Mouse (Mus musculus) neural tube, embryonic 10.5 days (tissue): ENCODE measurements around the gene Mapk1ip1l.
"Not testable (repeated sequence)": the region's sequence is repeated elsewhere in the genome, so short reads cannot be mapped to it uniquely, and the experiment has no call there.

Source experiments
- DNase-seq: peaks from one replicate; pipeline ENCODE4 v3.0.0-alpha.2; 2017; ENCODE audit warnings: low spot score; ENCODE audit errors: extremely low spot score

The Mapk1ip1l gene

DNA sequence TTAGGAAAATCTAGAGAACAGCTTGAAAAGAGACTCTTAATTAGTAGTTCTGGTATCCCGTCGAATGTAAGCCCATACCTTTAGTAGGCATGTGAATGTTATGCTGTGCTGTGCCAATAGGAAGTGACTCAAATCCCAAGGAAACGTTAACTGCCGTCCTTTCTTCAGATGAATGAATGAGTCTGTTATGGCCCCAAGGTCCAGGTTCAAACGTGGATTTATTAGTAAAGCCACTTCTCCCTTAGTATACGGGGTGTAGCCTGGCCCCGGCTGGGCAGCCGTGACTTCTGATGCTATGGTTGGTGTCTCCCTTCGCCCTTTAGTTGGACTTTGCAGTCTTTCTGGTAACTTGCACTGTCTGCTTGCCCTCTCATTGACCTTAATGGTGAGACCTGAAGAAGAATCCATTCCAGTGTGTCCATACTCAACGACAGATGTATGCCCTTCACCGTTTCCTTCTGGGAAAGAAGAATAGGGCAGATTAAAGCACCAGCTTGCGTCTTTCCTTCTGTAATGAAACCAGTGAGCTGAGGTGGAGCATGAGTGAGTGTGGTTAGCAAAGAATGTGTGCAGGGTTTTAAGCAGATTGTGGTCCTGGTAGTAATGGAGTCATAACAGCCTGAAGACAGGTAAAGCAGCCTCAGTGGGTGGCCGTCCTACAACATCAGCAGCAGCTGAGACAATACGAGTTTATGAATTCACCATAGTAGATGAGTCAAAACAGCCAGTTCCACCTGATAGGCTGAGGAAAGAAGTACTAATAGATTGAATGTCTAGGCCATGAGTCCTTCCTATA is 5.0 kb downstream of the Mapk1ip1l start:
- no peak for DNase-seq

DNA sequence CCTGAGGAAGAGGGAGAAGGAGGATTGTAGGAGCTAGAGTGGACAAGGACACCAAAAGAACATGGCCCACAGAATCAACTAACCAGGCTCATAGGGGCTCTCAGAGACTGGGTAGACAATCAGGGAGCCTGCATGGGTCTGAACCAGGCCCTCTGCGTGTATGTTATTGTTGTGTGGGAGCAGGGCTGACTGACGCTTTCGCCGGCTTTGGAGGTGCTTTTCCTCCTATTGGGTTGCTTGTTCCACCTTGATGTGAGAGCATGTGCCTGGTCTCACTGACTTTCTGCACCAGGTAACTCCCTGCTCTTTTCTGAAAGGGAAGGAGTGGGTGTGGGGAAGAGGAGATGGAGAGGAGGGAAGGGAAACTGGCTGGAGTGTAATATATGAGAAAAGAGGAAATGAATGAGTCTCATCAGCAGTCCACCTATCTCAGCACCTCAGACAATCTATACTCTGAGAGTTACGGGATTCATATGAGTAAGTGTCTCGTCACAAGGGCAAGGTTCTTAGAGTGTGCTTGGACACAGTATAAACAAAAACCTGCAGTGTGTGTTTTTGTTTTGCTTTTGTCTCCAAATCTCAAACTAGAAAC is 6.8 kb downstream of the Mapk1ip1l start:
- DNase-seq, result no peak

DNA sequence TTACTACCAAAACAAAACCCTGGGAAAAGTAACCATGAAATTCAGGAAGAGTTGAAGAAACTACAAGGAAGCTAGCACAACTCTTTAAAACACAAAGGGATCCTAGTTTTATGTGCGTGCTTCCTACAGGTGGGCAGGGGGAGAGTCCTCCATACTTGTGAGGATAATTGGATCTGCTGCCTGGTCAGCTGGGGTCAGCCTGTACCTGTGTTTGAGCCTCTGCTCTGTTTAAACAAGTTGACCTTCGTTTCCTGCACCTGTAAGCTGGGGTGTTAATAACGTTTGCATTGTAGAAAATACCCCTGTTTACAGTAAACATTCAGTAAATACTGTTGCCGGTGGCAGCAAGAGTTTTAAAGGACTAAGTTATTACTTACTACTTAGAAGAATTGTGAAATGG is 7.9 kb downstream of the Mapk1ip1l start:
- no peak for DNase-seq

DNA sequence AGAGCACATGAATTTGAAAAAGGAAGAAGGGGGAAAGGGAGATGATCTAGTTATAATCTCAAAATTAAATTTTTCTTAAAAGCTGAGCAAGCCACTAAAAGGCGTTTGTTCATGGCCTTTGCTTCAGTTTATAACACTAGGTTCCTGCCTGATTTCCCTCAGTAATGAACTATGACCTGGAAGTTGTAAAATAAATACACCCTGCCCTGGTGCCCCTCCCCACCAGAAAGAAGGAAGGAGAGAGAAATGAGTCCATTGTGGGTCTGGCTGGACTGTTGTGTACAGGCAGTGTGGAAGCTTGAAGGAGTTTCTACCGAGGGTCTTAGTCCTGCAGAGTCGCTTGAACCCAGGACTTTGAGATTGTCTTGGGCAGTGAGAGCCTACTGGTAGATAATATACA is 9.6 kb downstream of the Mapk1ip1l start:
- no peak for DNase-seq

DNA sequence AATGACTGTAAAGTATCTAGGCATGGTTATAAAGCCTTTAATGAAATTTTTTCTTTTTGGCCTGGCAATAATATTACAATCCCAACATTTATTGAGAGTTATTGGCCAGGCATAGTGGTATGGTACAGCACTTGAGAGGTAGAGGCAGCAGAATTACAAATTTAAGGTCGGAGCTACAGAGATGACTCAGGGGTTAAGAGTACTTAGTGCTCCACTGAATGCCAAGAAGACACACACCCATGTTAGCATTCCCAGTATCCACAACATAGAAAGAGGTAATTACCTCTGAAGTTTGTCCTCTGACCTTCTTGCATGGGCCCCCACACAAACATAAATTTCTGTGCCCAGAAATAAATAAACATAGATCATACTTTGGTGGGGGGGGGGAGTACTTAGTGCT is 11.0 kb downstream of the Mapk1ip1l start:
- no peak for DNase-seq

DNA sequence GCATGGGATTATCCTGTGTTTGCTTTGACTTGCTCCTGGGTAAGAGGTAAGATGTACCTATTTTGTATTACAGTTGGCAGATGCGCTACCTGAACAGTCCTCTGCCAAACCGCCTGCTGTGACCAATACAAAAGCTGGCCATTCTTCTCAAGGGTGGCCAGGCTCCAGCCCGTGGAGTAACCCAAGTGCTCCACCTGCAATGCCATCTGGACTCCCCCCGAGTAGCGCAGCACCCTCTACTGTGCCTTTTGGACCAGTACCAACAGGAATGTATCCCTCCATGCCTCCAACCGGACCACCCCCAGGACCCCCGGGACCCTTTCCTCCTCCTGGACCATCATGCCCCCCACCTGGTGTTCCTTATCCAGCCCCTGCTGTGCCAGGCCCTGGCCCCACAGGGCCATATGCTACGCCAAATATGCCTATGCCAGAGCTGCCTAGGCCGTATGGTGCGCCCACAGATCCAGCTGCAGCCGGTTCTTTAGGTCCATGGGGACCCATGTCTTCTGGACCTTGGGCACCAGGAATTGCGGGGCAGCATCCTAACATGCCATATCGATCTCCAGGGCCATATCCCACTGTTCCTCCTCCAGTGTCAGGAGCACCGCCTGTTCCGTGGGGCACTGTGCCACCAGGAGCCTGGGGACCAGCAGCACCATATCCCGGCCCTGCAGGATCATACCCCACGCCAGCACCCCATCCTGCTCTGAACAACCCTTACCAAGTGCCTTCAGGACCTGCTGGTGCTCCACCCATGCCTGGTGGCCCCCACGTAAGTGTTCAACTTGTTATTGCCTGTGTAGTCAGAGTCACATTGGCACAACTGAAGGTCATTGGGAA is 12.5 kb downstream of the Mapk1ip1l start:
- DNase-seq, result no peak

DNA sequence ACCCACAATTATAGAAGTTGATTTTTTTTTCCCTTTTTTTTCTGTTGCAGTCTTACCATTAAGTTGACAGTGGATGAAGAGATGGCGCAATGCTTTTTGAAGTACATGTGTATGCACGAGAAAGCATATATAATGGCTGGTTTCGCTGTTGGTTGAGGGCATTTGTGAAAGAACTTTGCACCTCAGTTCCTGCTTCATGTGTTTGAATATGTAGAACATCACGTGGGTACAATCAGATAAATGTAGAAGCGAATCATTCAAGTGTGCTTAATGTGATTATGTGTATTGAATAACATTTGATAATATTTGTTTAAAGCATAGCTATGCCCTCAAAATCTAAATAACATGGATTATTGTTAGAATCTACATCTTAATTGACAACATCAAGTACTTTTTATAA is 21.3 kb downstream of the Mapk1ip1l start:
- no peak for DNase-seq

DNA sequence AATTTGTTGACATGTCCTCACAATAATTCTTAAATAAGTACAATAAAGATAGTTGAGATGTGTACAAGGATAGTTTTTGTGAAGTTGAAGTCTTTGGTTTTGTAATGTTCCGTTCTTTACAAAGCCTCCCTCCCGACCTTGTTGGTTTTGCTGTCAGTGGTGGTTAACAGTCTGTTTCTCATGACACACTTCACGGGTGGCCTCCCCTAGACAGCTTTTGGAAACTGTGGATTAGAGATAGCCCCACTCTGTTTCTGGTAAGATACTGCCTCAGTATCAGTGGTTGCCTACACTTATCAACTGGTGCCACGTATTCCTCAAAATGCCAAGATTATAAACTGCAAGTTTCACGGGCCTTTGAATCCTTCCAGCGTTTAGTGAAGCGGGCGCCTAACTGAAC is 23.5 kb downstream of the Mapk1ip1l start:
- not testable (repeated sequence) for DNase-seq

DNA sequence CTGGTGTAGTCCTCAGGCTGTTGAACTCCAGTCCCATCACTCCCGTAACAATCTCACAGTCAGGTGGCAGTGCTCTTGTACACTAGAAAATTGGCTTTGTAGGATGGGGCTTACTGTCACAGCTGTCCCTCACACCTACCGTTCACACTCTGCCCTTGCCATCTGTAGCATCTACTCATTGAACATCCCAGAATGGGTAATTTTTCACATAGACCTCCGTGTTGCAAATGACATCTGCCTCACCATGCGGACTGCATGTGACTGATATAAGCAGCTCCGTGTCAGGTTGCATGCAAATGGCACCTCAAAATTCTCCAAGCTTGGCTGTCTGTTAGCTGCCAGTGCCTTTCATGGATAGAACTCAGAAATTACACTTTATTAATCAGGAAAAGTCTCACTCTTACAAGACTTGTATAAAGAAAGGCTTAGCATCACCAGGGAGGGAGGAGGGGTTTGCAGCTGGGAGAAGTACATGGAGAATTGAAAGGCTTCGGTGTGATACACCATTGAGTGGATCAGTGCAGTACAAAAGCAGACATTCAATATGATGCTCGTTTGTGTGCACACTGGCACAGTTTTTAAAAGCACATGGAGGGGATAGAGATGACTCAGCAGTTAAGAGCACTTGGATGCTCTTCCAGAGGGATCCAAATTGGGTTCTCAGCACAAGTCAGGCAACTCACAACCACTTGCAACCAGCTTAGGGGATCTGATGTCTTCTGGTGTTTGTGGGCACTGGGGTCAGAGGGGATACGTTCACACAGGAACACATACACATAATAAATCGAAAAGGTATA is 28.1 kb downstream of the Mapk1ip1l start:
- DNase-seq, result no peak

DNA sequence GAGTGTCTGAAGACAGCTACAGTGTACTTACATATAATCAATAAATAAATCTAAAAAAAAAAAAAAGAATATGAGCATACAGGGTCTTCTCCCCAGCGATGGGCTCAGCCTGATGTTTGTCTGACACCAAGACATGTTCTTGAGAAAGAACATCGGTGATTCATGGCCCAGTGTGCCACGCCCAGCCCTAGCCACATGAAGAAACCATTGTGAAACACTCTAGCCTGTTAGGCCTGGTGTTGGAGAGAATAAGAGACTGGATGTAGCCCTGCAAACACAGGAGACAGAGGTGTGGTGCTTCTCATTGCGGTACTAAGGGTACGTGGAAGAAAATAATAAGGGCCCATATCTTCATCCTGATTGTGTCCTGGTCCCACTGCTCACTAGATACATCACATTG is 29.3 kb downstream of the Mapk1ip1l start:
- DNase-seq, result no peak

DNA sequence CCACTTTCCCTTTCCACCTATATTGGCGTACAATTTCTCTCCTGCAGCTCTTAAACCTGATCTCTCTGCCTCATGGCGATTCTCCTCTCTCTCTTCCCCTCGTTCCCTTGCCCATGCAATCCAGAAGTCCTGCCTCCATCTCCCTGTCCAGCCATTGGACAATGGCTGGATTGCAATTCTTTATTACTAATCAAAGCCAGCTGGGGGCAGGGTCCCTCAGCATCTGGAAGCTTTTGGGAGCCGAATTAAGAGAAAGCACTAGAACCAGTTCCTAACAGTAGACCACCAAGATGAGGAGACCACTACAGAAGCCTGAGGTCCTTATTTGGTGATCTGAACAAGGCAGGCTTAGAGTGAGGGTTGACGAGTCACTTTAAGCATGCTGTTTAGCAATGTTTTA is 33.9 kb downstream of the Mapk1ip1l start:
- no peak for DNase-seq

DNA sequence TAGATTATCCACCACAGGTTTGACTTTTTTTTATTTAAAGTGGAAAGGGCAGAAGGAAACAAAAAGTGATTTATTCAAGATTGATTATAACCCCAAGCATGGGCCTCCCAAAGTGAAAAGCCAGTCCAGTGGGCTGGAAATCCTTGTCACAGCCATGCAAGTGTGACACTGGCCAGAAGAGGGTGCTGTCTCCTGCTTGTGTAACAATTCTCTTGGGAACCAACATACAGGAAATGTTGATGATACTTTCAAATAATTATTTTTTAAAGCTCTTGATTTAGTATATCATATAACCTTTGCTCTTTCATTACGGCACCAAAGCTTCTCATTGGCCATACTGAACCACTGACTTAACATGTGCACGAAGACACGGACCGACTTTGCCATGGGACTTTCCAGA is 36.8 kb downstream of the Mapk1ip1l start:
- peak; percentile 45 for DNase-seq

DNA sequence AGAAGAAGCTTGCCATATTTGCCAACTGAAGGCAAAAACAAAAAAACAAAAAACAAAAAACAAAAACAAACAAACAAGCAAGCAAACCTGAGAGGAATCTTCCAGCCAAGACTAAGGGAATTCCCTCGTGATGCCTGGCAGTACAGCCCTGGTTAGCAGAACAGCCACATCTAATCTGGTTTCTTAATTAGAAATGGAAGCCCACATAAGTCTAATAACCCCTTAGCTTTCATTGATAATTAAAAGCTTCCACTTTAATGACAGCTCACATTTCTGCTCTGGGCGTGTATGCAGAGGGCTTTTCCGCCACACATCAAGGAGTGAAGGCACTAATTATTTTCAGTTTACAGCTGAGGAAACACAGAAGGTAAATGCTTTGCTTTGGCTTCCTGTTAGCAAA is 37.2 kb downstream of the Mapk1ip1l start:
- no peak for DNase-seq

DNA sequence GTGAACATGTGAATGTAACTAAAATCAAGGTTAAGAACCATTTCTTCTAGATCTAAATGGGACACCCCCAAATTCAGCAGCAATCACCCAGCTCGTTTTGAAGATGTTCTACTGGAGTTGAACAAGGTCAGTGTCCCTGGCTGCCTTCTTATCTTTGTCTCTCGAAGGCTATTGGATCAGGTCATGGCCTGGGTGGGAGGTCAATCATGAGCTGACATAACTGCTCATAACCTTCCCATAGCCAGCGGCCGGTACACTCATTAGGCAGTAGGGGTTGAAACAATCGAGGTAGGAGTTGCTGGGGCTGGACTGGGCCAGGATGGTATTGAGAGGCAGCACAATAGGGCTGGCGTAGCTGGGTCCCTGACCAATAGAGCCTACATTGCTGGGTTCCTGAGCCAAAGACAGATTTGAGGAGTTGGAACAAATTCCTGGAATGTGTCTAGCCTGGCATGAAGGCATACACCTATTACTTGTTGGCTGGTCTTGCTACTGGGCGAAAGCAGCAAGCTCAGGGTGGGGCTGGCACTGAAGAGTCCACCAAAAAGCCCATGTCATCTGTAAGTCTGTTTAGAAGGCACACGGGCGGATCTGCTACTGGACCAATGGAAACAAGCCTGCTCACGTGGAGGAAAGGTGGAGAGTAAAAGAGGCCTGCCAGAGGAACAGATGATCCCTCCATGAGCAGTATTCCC is 42.3 kb downstream of the Mapk1ip1l start:
- DNase-seq, result no peak

DNA sequence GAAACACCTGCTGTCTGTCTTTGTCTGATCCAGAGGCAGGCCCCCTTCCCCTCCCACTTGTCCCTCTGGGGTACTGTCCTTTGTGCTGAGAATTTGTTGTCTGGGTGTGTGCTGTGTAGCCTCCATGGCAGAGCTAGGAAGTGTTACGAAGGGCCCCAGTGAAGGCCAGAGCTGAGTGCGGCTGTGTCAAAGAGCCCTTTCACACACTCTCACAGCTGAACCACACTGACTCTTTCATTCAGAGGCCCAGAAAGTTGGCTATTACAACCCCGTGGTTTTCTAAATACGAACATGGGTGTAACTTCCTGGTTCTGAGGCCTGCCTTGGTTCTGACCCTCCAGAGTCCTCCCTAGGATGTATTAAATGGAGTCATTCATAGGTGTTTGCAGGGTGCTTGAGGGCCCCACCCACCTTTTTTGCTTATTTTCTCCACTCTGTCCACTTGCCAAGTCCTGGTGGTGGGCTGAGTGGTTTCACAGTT is 43.8 kb downstream of the Mapk1ip1l start:
- DNase-seq, result no peak

DNA sequence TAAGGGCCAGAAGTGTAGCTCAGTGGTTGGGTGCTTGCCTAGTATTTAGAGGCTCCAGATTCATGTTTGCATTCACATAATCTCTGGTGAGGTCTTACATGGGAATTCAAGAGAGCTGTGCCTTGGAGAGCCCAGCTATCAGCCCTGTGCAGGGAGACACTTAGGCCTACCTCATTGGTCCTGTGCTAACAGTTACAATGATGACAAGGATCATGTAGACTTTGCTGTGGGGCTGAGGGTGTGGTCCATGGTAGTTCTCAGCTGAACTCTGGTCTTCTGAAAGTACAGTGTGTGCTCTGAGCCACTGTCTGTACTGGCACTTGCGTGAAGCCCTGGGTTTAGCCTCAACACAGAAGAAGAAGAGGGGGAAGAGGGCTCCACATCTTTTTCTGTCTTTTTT is 48.6 kb downstream of the Mapk1ip1l start:
- DNase-seq, result no peak

DNA sequence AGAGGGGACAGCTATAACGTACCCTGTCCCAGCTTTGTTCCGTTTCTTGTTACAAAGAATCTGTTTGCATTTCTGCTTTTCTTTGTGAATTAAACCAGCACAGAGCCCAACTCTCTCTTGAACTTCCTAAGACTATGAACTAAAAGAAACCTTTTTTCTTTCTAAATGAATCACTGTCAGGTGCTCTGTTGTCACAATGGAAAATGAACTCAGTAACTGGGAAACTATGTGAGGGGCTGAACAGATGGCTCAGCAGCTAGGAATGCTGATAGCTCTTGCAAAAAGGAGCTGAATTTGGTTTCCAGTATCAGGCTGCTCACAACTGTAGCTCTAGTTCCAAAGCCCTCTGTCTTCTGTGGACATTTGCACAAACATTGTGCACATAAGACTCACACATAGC is 52.9 kb downstream of the Mapk1ip1l start:
- DNase-seq, result no peak

DNA sequence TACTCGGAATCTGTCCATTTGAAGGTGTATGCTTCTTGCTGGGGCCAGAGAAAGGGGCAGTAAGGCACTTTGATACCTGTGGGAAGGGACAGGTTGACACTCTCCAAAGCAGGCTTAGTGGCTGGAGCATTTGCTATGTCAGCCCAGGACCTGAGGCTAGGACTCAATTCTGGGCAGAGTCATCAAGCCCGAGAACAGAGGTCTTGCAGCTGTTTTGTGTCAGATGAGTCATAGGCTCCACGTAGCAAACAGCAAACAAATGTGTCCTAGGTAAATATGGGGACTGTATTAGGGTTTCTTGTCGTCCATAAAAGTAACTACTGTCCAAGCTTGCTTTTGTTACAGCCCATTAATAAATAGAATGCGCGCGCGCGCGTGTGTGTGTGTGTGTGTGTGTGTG is 54.2 kb downstream of the Mapk1ip1l start:
- no peak for DNase-seq

DNA sequence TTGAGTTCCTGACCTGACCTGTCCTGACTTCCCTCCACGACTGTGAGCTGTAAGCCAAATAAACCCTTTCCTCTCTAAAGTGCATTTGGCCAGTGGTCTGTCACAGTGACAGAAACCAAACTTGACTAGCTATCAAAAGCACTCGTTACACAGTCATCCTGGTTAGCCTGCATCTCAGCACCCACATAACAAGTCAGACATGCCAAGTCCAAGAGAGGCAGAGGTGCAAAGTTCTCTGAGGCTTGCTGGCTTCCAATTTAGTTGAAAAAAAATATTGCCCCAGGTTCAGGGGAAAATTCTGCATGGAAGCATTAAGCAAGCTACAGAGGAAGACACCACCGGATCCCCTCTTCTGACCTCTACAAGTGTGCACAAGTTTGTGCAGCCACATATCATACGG is 55.2 kb downstream of the Mapk1ip1l start:
- DNase-seq, result no peak

DNA sequence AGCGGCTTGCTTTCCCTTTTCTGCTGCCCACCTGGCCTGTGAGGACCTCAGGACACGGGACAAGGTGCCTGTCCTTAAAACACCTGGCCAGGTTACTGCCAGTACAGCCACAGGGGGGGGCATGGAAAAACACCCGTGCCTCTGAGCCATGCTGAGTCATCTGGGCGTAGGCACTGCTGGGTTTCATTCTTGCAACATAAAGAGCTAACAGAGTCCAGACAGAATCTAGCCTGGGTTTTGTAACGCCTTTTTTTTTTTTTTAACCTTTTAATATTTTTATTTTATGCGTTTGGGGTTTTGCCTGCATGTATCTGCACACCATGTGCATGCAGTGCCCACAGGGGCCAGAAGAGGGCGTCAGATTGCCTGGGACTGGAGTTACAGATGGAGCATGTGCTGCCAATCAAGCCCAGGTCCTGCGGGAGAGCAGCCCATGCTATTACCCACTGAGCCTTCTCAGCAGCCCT is 56.1 kb downstream of the Mapk1ip1l start:
- DNase-seq, result no peak

DNA sequence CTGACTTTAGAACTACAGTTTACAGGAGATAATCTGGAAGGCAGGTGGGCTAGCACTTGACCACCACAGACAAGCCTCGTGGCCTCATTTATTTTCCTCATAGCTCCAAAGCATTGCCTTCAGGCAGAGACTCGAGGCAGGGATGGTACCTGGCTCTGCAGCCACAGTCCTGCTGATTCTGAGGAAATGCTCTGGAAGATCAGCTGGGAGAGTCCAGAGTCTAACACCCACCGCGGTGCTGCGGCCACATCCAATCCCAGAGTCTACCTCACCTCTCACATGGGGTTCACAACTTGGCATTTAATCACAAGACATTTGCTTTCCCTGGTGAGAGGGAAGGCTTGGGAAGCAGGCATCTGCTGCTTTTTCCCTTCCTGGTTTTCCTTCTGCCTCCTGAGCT is 56.9 kb downstream of the Mapk1ip1l start:
- DNase-seq, result no peak
